Mouse (Mus musculus): ENCODE measurements at regions not wholly inside any gene's neighbourhood (a gene's known extent, or its start where the extent isn't known, plus 50 kb on each side); places are given as distances from the start of the nearest gene placed in this dataset.

DNA sequence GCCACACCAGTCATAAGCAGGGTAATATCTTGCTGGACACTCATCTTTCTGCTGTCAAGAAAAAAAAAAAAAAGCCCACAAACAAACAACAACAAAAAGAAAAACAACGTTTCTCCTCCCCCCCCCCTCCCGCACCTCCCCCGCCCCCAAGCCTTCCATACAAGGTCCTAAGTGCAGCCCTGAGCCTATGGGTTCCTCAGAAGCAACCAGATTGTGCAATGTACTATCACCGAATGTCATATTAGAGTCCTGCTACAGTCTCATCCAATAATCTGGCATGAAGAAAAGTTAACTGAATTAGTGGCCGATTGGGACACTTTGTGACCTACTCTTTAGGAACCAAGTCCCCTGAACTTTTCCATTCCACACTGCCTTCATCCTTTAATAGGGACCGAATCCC lies 161.5 kb downstream of the Gm10295 start:
- TF ChIP-seq POLR2A (IDR thresholded peaks at IDR 0.05; ENCODE audit: borderline replicate concordance, extremely low read depth, insufficient read depth, insufficient read length, poor library complexity, severe bottlenecking) (no peak), CTCF (IDR thresholded peaks at IDR 0.05; ENCODE audit: borderline replicate concordance, extremely low read depth, insufficient read depth, insufficient read length) (no peak)

Data from brain, embryonic 14.5 days (tissue).